Mouse (Mus musculus) hindbrain, embryonic 12.5 days (tissue): Measurements from ENCODE around the gene Angptl7. TPM values are rescaled to one million over a fixed set of nuclear protein-coding genes. Genes with fewer than 3 reads are reported as not detected.

Source experiments
- ATAC-seq: fragments of 200-750 bp; cut with Nextera tagmentation; 2 replicates; pipeline ENCODE4 v1.8.0; 2017; ENCODE audit warnings: moderate TSS enrichment; ENCODE audit not compliant: low FRiP score
- H3K27ac ChIP-seq: fragments of 300-500 bp; sonication (generic); 2 replicates; pipeline ENCODE4 v1.5.1; 2016; ENCODE audit warnings: mild to moderate bottlenecking
- H3K27me3 ChIP-seq: fragments of 300-500 bp; sonication (generic); 2 replicates; pipeline ENCODE4 v1.6.1; 2016; ENCODE audit warnings: mild to moderate bottlenecking
- H3K36me3 ChIP-seq: fragments of 300-500 bp; sonication (generic); 2 replicates; pipeline ENCODE4 v1.6.1; 2016; ENCODE audit warnings: mild to moderate bottlenecking
- H3K4me1 ChIP-seq: fragments of 300-500 bp; sonication (generic); 2 replicates; pipeline ENCODE4 v1.6.1; 2016
- H3K4me2 ChIP-seq: fragments of 300-500 bp; sonication (generic); replicated peaks from 2 replicates; pipeline ENCODE4 v1.6.1; 2016; ENCODE audit warnings: mild to moderate bottlenecking
- H3K4me3 ChIP-seq: fragments of 300-500 bp; sonication (generic); 2 replicates; pipeline ENCODE4 v1.5.1; 2016; ENCODE audit warnings: mild to moderate bottlenecking
- H3K9ac ChIP-seq: fragments of 300-500 bp; sonication (generic); 2 replicates; pipeline ENCODE4 v1.6.1; 2016; ENCODE audit warnings: mild to moderate bottlenecking, moderate library complexity
- H3K9me3 ChIP-seq: fragments of 300-500 bp; sonication (generic); replicated peaks from 2 replicates; pipeline ENCODE4 v1.6.1; 2016; ENCODE audit warnings: mild to moderate bottlenecking
- WGBS: fragments of 180-500 bp; shearing (Covaris S2); methylation state at CpG from one replicate; pipeline ENCODE4 v1.1.7; 2016; 5-methylcytosine and 5-hydroxymethylcytosine counted together
- polyA plus RNA-seq: library from polyadenylated mRNA; unstranded; fragments of >200 nt; fragmentation: Nextera tagmentation; extraction: Ambion mirVana; gene quantifications from 2 replicates; pipeline ENCODE4 v1.2.1, GENCODE M21; 2016

The Angptl7 gene
- polyA plus RNA-seq, 1 experiment from 2014 or later: 0.35 TPM

- H3K36me3 ChIP-seq: peaks cover 97% of the 10 kb centered on the region
Measured at GRCm38 (mm10) chr4:148463208-148463960, 36.9 kb downstream of the Angptl7 start.

DNA sequence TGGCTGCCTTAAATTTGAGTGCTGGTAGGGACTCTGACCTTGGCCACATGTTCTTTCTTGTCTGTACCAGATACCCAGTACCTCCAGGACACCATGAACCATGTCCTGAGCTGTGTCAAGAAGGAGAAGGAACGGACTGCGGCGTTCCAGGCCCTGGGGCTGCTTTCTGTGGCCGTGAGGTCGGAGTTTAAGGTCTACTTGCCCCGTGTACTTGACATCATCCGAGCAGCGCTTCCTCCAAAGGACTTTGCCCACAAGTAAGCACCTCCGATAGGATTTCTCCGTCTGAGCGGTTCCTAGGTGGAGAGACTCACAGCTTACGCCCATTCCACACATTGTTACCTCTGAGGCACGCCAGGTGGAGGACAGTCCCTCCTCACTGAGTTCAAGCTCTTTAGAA, 37.5 kb downstream of the Angptl7 start:
- Histone ChIP-seq H3K36me3 (peaks cover 97% of the 10 kb centered on the region), H3K9ac (no peak overlapping the region), H3K4me2 (no peak overlapping the region), H3K27me3 (no peaks in the 10 kb centered on the region), H3K27ac (no peak overlapping the region), H3K4me3 (no peak overlapping the region), H3K4me1 (peaks cover 4% of the 10 kb centered on the region; the same call in 1 of the 2 replicates), H3K9me3 (no peaks in the 10 kb centered on the region)
- WGBS: 97% methylated on average over 13 of the region's 13 CpGs
- ATAC-seq: no peak

More at GRCm38 (mm10) chr4:148463208-148463960, 36.9 kb downstream of the Angptl7 start:
- Histone ChIP-seq H3K4me2 (no peak overlapping the region), H3K9ac (no peak overlapping the region), H3K27ac (no peak overlapping the region), H3K4me1 (peaks cover 4% of the 10 kb centered on the region; the same call in 1 of the 2 replicates), H3K9me3 (no peaks in the 10 kb centered on the region), H3K4me3 (no peak overlapping the region), H3K27me3 (no peaks in the 10 kb centered on the region)
- peak; percentile 44; the same call in 1 of the 2 replicates for ATAC-seq
- WGBS: 77% methylated on average over 14 of the region's 14 CpGs

DNA sequence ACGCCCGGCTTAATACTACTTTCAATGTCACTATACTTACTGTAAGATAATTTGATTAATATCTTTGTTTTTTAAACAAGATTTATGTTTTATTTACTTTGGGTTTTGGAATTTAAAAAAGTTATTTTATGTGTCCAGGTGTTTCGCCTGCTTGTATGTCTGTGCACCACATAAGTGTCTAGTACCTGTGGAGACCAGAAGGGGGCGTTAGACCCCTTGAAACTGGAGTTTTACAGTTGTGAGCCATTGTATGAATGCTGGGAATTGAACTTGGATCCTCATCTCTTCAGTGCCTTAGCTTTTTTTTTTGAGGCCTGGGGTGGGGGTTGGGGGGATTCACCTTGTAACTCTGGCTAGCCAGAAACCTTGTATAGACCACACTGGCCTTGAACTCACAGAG, 38.5 kb downstream of the Angptl7 start:
- H3K27me3 ChIP-seq: no peaks in the 10 kb centered on the region
- H3K9me3 ChIP-seq: no peaks in the 10 kb centered on the region
- H3K4me3 ChIP-seq: no peak overlapping the region
- H3K36me3 ChIP-seq: peaks cover 98% of the 10 kb centered on the region
- no peak overlapping the region for H3K9ac ChIP-seq
- H3K4me1 ChIP-seq: peaks cover 4% of the 10 kb centered on the region; the same call in 1 of the 2 replicates
- no peak for ATAC-seq
- no peak overlapping the region for H3K4me2 ChIP-seq
- no peak overlapping the region for H3K27ac ChIP-seq
- 81% methylated on average over 4 of the region's 4 CpGs for WGBS

- Histone ChIP-seq H3K4me1 (peaks cover 4% of the 10 kb centered on the region; the same call in 1 of the 2 replicates), H3K27me3 (no peaks in the 10 kb centered on the region), H3K36me3 (peaks cover 98% of the 10 kb centered on the region), H3K9me3 (no peaks in the 10 kb centered on the region), H3K4me2 (no peak overlapping the region), H3K9ac (no peak overlapping the region), H3K4me3 (no peak overlapping the region), H3K27ac (peak overlapping the region; percentile 48; the same call in 1 of the 2 replicates)
- WGBS: 56% methylated on average over 12 of the region's 12 CpGs
- peak; percentile 66 for ATAC-seq
Measured at GRCm38 (mm10) chr4:148460656-148461284, 39.5 kb downstream of the Angptl7 start.

DNA sequence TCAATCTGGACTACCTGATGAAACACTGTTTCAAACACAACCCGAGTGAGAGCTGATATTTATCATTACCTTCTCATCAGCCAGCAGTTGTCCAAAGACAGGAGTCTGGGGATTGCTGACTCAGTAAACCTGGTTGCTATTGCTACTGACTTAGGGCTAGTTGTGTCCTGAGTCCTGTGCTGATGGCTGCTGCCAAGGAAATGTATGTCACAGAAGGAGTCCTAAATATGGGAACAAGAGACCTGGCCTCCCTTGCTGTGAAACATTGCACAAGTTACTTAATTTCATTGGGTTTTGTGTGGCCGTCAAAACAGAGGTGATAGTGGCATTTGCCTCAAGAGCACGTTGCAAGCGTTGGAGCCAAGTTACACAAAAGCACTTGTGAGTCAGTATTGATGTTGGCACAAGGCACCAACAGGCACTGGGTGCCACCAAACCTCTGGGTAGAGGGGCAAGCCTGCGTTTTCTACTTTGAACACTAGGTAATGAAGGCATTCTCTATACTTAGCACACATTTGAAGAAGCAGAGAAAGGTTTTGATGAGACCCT, 44.7 kb downstream of the Angptl7 start:
- peaks cover 84% of the 10 kb centered on the region for H3K36me3 ChIP-seq
- no peak for ATAC-seq
- H3K27ac ChIP-seq: no peak overlapping the region
- H3K9ac ChIP-seq: no peak overlapping the region
- H3K9me3 ChIP-seq: no peaks in the 10 kb centered on the region
- no peak overlapping the region for H3K4me2 ChIP-seq
- H3K27me3 ChIP-seq: no peaks in the 10 kb centered on the region
- no peaks in the 10 kb centered on the region; the same call in 1 of the 2 replicates for H3K4me1 ChIP-seq
- no peak overlapping the region for H3K4me3 ChIP-seq
- WGBS: 92% methylated on average over 5 of the region's 5 CpGs

- no peak overlapping the region for H3K9ac ChIP-seq
- no peak overlapping the region for H3K4me2 ChIP-seq
- H3K9me3 ChIP-seq: no peaks in the 10 kb centered on the region
- H3K27me3 ChIP-seq: no peaks in the 10 kb centered on the region
- peaks cover 67% of the 10 kb centered on the region for H3K36me3 ChIP-seq
- no peak overlapping the region for H3K4me3 ChIP-seq
- H3K27ac ChIP-seq: no peak overlapping the region
- peaks cover 14% of the 10 kb centered on the region for H3K4me1 ChIP-seq
- WGBS: 93% methylated on average over 11 of the region's 11 CpGs
- ATAC-seq: no peak
Measured at GRCm38 (mm10) chr4:148453707-148454106, 46.6 kb downstream of the Angptl7 start.

DNA sequence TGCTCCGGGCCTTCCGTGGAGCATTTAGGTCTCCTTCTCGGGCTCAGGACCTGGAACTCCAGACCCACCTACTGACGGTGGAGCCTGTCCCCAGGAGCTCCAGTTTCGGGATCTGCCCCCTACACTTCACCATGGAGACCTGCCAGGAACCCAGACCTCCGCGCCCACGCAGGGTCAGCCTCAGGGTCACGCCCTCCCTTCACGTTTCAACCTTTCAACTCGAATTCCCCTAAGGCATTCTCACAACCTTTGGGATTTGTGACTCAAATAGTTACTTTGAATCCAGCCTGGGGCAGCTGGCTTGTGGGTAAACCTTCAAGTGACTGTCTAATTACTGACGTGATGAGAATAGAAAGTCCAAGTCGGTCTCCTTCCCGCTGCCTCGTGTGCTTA, 51.4 kb downstream of the Angptl7 start:
- Histone ChIP-seq H3K9me3 (no peaks in the 10 kb centered on the region), H3K4me3 (peak overlapping the region; percentile 96), H3K27ac (peak overlapping the region; percentile 80), H3K36me3 (peaks cover 19% of the 10 kb centered on the region), H3K4me1 (peaks cover 26% of the 10 kb centered on the region), H3K27me3 (no peaks in the 10 kb centered on the region), H3K4me2 (peak overlapping the region; percentile 86), H3K9ac (peak overlapping the region; percentile 95)
- WGBS: 1% methylated on average over 15 of the region's 15 CpGs
- ATAC-seq: no peak

GRCm38 (mm10) chr4:148448179-148448852, 51.9 kb downstream of the Angptl7 start, which contains the start of gene Mtor:
Mtor (plus strand) TSS chr4:148448611.
- peak within 1 kb of the TSS; percentile 95 for H3K9ac ChIP-seq
- peak within 1 kb of the TSS; percentile 80 for H3K27ac ChIP-seq
- peaks cover 30% of the 10 kb centered on the region for H3K4me1 ChIP-seq
- H3K4me2 ChIP-seq: peak within 1 kb of the TSS; percentile 86
- H3K36me3 ChIP-seq: peaks cover 13% of the 10 kb centered on the region
- H3K4me3 ChIP-seq: peak within 1 kb of the TSS; percentile 96
- no peaks in the 10 kb centered on the region for H3K9me3 ChIP-seq
- ATAC-seq: peak; percentile 96
- under 1% methylated on average over 55 of the region's 56 CpGs for WGBS
- H3K27me3 ChIP-seq: no peaks in the 10 kb centered on the region

Other genes with a start within 250 kb of the Angptl7 start
- gene Disp3, start 212.5 kb downstream of the Angptl7 start, polyA plus RNA-seq: 13.2 and 14.7 TPM in 2 replicates
- 20.4 and 22.2 TPM in 2 replicates for gene Ubiad1, start 55.7 kb downstream of the Angptl7 start, polyA plus RNA-seq
- gene Mtor, start 51.8 kb downstream of the Angptl7 start, polyA plus RNA-seq: 30.2 and 31.9 TPM in 2 replicates
- gene Exosc10, start 58.0 kb upstream of the Angptl7 start, polyA plus RNA-seq: 92.3 and 97.6 TPM in 2 replicates
- 143 and 148 TPM in 2 replicates for gene Srm, start 91.0 kb upstream of the Angptl7 start, polyA plus RNA-seq
- gene Masp2, start 102.1 kb upstream of the Angptl7 start, polyA plus RNA-seq: 0.44 and 0.45 TPM in 2 replicates
- gene Tardbp, start 126.6 kb upstream of the Angptl7 start, polyA plus RNA-seq: 333 and 353 TPM in 2 replicates
- not detected in 2 replicates for gene Gm572, start 142.9 kb upstream of the Angptl7 start, polyA plus RNA-seq